Mouse (Mus musculus): Measurements from ENCODE around the gene Plekhb1. TPM values are rescaled to one million over a fixed set of nuclear protein-coding genes. Genes with fewer than 3 reads are reported as not detected.

Plekhb1 gene
- total RNA-seq (2021) = 10 to 100 TPM; 18.0 to 21.6 TPM
- long read RNA-seq, experiment 1, transcript Plekhb1-203 (7 exons, 1,806 nt) = major isoform, 8 of 15 reads
- long read RNA-seq, experiment 1, partial matches to known transcripts = 1 of 15 reads
- long read RNA-seq, experiment 1, other reads (novel, unspliced or antisense) = 2 of 15 reads
- long read RNA-seq, experiment 2, transcript Plekhb1-203 (7 exons, 1,806 nt) = major isoform, 9 of 12 reads
- long read RNA-seq, experiment 2, partial matches to known transcripts = 2 of 12 reads
- long read RNA-seq, experiment 2, other reads (novel, unspliced or antisense) = 0 of 12 reads

DNA sequence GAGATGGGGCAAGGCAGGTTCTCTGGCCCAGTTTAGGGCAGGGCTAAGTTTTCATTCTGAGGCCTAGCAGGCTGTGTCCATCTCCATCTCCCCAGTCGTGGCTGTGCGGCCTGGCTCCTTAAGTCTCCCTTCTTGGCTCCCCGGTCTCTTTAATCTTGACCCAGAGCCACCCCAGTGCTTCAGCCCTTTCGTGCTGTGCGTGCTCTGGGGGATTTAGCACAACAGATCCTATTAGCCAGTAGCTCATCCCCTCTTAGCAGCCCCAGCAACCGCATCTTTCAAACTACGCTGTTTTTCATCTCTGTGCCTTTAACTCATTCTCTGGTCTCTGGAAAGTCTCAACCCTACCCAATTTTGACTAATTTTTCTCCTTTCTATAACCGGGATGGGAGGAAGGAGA, at the start of gene Plekhb1:
Gene Plekhb1, minus strand, starts transcription at position 184 of the 400 bp plus-strand sequence.
- DNase-seq (ENCODE audit: low spot score in 2 of 2) = no peak

DNA sequence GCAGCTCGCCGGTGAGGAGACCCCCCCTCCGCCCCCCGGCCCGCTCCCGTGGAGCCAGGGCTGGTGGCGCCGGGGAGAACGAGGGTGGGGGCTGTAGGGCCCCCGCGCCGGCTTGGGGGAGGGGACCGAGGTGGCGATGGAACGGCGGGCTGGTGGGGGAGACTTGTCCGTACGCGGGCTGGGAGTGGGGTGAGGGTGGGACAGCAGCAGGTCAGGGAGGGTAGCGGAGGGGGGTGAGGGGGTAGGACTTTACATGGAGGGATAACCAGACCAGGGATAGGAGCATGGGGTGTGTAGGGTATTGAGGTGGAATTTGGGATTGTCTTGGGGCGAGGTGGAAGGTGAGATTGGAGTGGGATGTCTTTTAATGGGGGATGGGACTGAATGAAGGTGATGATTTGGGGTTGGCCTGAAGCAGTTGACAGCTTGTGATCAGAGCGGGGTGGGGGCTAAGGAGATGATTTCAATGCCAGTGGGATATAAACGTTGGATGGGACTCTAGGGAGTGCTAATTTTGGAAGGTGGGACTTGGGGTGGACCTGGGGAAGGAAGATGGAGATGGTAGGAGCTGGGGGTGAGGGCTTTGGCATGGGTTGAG, 44.8 kb upstream of the Plekhb1 start:
- peak in 1 of 2 experiments; percentile 40 for DNase-seq (ENCODE audit: low spot score in 2 of 2)

DNA sequence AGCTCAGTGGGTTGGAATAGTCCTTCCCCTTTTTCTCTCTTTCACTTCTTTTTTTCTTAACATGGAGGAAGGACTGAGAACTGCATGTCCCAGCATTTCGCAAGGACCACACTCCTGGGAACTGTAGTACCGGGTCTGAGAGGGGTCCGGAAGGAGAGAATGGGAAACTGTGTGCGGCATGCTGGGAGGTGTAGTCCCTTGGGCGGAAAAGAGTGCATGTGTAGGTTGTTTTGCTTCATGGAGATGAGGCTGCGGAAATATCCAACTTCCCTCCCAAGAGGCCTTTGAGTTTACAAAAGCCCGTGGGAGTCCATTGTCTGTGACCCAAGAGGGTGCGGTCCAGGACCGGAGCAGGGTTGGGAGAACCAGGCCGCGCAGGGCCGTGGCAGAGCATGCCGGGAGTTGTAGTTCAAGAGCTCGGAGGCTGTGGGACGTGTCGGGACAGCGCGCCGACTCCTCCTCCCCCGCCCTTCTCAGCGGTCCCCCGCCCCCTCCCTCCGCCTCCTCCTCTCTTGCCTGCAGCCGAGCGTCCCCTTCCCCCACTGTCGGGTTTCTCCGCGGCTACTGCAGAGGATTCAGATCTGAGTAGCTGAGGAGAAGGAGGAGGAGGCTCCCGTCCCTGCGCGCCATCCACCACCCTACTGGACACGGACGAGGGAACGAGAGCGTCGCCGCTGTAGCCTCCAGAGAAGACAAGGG, 44.1 kb upstream of the Plekhb1 start, which contains the start of gene Fam168a:
Gene Fam168a, plus strand, starts transcription at position 493 of the 699 bp plus-strand sequence.
- peak; percentile 84 to 95 for DNase-seq (ENCODE audit: low spot score in 2 of 2)

DNA sequence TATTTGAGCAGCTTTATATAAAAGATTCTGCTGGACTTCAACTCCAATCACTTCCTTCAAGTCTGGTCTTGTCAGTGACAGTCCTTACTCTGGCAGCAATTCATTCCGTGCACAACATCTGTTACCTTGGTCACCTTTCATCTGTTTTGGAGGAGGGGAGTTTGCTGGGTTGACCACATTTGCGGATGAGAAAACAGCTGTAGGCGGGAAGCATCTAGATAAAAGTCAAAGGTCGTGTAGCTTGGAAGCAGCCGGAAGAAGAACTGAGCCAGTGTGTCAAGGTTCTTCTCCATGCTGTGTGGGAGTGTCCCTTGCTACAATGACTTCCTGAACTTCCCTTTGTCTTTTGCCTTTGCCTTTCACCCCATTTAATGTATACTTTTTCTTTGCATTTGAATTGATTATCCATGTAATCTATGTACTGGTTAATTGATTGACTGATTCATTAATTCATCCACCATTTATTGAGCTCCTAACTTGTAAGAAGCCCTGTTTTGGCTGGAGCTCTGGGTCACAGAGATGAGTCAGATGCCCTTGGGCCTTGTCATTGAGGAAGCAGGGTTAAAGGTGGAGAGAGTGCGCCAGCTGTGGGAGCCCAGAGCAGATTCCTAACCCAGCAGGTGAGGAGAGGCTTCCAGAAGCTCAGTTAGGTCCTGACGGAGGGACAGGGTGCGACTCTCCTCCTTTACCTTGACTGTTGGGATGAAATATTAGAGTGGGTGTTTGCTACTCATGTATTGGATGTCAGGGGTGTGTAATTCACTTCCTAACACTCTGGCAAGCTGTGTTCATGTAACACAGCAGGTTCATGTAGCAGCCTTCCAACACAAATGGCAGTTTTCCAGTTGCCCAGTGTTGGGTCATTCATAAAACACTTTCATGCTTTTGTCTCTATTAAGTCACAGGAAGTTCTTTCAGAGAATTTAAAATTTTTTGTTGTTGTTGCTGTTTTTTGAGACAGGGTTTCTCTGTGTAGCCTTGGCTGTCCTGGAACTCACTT, 37.9 kb upstream of the Plekhb1 start:
- no peak for DNase-seq (ENCODE audit: low spot score in 2 of 2)

DNA sequence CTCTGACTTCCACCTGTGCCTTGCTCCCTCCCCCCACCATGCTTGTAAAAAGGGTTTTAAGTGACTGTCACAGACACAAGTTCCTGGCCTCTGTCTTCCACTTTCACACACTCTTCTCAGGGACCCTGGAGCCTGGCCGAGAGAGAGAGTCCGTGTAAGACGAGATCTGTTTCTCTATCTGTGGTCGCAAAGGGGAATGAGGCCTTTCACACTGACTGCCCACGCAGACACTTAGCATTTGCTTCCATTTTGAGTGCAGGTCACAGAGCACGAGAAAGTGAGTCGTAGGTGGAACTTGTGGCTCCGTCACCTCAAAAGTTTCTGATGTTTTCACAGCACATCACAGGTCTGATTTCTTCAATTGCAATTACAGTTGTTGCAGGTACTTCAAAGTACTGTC, 31.0 kb upstream of the Plekhb1 start:
- DNase-seq (ENCODE audit: low spot score in 2 of 2) = no peak

DNA sequence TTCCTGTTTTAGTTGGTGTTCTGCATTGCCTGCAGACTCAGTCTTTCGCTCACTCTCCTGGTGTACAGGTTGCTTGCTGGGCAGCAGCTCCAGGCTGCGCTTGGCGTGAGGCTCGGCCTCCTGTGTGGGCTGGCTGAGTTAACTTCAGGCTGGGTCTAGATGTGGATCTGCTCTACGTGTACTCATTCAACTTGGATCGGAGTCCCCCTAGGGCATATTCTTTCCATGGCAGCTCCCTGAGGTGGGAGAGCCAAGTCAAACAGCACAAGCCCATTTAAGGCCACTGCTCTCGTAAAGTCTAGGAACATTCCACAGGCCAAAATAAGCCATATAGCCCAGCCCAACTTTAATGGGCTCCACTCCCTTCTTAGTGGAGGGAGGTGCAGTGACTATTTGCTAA, 26.3 kb upstream of the Plekhb1 start:
- no peak for DNase-seq (ENCODE audit: low spot score in 2 of 2)

DNA sequence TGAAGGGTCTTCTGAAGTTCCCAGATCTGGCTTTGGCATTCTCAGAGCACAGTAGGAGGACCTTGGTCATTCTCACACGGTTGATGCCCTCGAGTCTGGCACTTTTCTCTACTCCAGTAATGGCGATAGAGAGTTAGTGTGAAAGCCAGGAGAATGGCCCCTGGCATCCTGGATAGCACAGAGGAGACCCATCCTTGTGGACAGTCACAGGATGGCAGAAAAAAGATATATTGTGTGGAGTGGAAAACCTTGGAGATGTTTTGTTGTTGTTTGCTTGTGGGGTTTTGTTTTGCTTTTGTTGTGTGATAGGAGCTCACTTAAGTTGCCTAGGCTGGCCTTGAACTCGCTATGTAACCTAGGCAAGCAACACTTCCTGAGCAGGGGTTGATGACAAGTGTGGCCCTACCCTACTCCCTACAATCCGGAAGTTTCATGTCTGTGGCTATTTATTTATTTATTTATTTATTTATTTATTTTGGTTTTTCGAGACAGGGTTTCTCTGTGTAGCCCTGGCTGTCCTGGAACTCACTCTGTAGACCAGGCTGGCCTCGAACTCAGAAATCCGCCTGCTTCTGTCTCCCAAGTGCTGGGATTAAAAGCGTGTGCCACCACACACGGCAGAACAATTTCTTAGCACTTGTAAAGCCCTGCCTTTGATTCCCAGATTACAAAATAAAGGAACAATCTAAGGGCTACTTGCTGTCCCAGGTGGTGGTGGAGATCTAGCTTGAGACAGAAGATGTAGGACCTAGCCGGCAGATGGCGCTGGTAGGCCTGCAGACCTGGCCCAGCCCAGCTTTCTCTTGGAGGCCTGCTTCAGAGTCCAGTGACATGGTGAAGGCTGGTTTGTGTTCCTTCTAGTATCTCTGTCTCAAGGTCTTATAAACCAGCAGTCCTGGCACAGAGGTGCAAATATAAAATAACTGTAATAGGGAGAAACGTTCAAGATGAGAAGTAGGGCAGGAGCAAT, 23.1 kb upstream of the Plekhb1 start:
- peak; percentile 45 to 78 for DNase-seq (ENCODE audit: low spot score in 2 of 2)

DNA sequence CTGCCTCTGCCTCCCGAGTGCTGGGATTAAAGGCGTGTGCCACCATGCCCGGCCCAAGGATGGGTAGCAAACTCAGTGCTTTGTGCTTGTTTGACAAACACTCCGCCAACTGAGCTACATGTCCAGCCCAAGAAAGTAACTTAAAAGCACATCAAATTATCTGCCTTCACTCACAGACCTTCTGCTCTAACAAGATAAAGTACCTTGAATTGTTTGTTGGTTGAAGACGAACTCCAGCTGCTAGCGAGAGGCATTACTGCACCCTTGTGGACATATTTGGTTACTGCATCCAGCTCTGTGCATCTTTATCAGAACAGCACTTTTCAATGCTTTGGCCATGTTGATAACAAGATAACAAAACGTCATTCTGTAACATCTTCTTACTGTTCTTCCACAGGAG, 22.3 kb upstream of the Plekhb1 start:
- peak in 1 of 2 experiments; percentile 60 for DNase-seq (ENCODE audit: low spot score in 2 of 2)

DNA sequence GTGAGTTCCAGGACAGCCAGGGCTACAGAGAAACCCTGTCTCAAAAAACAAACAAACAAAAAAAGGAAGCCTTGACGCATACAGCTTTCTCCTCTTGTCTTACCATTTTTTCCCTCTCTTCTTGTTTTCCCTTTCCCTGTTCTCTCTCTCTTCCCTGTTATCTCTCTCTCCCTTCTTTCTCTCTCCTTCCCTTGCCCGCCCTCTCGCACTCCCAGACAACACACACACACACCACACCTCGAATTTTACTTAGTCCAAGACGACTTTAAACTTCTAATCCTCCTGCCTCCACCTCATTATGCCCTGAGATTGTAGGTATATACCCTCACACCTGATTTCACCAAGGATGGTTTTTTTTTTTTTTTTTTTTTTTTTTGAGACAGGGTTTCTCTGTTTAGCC, 21.9 kb upstream of the Plekhb1 start:
- no peak for DNase-seq (ENCODE audit: low spot score in 2 of 2)

DNA sequence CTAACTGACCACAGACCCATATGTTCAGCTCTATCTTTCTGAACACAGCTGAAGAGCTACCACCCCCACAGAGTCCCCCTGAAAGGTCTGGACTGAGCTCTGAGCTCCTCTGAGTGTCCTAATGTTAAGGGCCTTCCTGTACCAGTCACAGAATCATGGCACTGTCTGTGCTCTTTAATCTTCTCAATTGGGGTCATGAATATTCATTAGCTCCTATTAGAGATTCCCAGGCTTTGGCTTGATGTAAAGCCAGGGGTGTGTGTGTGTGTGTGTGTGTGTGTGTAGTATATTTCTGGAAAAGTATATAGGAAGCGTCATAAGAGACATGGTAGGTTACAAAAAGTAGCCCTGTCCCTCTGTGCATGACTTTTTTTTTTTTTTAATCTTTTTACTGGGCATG, 21.0 kb upstream of the Plekhb1 start:
- no peak for DNase-seq (ENCODE audit: low spot score in 2 of 2)

DNA sequence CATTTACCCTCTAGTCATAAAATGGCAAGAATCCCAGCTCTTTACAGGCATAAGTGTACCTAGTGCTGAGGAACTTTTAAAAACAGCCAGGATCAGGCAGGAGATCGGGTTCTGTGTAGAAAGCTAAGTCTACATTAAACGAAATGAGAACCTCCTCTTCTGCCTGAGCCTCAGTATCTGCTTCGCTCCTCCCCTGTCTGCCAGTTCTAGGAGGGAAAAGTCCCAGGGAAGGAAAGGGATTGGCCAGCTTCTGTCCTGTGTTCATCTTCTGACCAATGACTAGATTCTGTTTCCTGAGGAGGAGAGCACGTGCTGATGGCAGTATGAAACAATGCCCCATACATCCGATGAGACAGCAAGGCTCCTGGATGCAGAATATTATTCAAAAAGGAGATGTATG, 18.9 kb upstream of the Plekhb1 start:
- DNase-seq (ENCODE audit: low spot score in 2 of 2) = no peak

DNA sequence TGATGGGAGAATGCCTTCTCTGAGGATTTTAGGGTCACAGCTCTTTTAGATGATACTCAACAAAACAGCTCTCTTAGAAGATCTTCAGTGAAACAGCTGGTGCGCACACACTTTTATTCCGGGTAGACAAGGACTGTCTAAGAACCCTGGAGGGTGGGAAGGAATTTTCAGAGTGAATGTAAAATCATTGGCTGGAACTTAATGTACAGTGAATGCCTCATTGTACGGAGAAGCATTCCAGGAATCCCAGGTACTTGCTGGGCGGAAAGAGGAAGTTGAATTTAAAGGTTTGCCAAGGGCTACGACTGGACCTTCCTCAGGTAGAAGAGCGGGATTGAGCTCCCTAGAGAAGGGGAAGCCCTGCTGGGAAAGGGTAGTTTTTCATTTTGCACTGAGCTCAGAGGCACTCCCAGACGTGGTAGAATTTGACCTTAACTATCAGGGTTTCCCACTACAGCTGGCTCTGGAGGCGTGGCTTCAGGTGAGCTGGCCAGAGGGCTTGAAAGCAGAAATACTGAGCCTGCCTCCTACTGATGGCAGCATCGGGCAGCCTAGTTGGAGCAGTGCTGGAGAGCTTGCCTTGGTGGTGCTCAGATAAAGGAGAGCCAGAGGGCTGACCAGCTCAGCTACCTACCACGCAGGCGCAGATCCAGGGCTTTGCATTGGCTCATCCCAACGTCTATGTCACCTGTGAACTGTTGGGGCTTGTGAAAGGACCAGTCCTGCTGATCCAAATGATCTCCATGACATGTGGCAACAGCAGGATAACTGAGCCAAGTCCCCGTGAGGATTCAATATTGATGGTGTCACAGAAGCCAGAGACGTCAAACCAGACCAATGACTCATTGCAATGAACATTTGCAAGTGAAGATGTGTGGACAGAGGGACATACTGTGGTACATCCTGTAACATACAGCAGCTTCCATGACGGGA, 17.0 kb upstream of the Plekhb1 start:
- DNase-seq (ENCODE audit: low spot score in 2 of 2) = no peak

DNA sequence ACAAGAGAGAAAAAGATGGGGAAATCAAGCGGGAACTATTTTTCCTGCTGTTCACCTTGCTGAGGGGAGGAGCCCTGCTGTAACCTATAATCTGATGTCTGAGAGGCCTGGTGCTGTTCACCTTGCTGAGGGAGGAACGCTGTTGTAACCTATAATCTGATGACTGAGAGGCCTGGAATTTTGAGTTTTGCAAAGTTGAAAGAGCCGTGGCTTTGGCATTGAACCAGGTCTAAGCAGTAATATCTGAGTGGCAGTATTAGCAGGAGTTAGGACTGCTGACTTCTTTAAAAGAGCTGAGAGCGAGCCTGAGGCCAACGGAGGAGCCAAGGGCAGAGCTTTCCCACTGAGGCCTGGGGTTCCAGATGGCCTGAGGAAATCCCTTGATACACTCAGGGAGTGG, 15.8 kb upstream of the Plekhb1 start:
- no peak for DNase-seq (ENCODE audit: low spot score in 2 of 2)

DNA sequence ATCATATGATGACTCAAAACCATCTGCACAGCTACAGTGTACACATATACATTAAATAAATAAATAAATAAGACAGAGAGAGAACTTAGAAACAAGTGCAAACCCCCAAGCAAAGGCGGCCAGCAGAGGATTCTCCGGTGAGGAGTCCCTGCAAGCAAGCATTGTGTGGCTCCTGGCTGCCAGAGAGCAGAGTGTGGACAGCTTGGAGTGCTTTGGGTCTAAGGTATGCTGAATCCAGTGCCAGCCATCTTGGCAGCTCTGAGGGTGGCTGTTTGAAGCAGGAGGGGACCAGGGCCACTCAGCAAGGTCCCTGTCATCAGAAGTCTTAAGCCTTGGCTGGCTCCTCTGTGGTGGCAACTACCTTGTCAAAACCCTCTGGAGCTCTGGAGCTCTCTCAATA, 12.7 kb upstream of the Plekhb1 start:
- no peak for DNase-seq (ENCODE audit: low spot score in 2 of 2)

DNA sequence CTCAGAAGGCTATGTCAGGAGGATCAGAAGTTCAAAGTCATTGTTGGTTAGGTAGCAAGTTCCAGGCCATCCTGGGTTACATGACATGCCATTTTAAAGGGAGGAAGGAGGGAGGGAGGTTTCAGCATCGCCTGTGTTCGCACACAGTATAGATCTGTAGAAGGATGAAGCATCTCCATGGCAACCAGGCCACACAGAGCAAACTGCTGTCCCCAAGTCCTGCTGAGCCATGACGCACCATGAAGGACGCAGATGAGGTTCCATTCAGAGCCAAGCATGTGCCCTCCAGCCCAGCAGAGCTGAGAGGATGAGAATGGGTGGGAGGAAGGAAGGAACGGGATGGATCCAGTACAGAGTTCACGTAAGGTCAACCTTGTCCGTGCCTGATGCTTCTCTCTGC, 11.2 kb upstream of the Plekhb1 start:
- DNase-seq (ENCODE audit: low spot score in 2 of 2) = no peak

DNA sequence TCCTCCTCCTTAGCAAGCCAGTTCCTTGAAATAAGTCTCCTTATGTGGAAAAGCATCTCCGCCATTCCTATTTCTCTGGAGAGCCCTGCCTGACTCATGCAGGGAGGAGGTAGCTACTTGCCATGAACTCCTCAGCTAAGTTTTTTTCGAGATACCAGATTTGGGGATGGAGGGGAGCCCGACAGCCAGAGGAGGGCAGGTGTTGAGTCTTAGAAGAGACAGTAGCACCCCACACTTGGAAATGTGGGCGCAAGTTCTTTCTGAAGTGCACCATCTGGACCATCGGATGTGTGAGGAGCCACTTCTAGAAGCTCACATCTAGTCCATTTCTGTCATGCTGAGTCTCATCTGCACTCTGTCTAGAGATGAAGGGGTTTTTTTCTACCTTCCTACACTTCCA, 8.4 kb upstream of the Plekhb1 start:
- no peak for DNase-seq (ENCODE audit: low spot score in 2 of 2)

DNA sequence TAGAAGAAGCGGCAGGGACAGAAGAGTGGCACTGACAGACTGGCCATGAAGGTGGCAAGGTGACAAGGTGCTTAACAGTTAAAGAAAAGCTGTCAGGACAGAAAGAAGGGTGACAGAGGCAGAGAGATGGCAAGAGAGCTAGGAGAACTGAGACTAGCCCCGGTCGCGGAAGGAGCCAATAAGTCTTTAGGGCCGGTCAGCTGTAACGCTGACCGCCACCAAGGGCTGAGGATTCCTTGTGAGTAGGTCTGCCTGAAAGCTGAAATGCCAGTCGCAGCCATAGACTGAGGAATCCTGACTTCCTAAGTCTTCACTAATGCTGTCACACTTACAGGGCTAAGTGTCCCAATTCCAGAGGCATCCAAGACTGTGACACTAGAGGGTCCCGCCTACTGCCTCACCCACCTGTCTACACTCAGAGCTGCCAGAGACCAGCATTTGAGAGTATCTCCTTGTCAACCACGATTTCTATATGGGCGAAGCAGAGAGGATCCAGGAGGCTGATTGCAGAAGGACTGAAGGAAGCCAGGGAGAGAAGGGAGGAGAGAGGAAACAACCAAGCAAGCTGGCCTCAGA, 1.6 kb upstream of the Plekhb1 start:
- no peak for DNase-seq (ENCODE audit: low spot score in 2 of 2)

DNA sequence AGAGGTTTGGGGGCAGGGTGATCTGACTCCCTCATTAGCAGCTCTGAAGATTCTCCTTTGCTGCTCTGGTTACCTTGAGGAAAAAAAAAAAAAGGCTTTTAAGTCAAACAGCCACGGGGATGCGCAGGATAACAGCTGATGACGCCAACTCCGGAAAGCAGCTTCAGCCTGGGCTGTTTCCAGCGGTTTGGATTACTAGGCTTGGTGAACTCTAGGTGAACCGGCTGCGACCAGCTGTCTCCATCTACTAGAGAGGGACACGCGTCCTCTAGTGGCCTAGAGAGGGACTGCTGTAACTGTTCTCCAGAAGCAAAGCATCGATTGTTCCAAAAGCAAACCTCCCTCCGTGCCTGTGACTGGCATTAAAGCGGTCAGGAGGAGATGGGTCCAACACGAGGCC, 976 bp upstream of the Plekhb1 start:
- peak; percentile 82 to 96 for DNase-seq (ENCODE audit: low spot score in 2 of 2)
